Mouse (Mus musculus): ENCODE results near the gene Ankrd33. TPM values are rescaled to one million over a fixed set of nuclear protein-coding genes. Genes with fewer than 3 reads are reported as not detected.
"Not testable (repeated sequence)": the region's sequence is repeated elsewhere in the genome, so short reads cannot be mapped to it uniquely, and the experiment has no call there.

Gene Ankrd33
- total RNA-seq, 2 experiments from 2014 or later = not detected

GRCm38 (mm10) chr15:101084499-101084898, 31.1 kb upstream of the Ankrd33 start:
- no peak for DNase-seq
- intact Hi-C loops (cut with DNase I) = no loop called here

- no peak for DNase-seq
- intact Hi-C loops (cut with DNase I) = no loop called here
Observed at GRCm38 (mm10) chr15:101086451-101086850, 29.1 kb upstream of the Ankrd33 start.

GRCm38 (mm10) chr15:101086956-101087355, 28.6 kb upstream of the Ankrd33 start:
- no peak for DNase-seq
- intact Hi-C loops (cut with DNase I) = no loop called here

- DNase-seq = no peak
- intact Hi-C loops (cut with DNase I) = no loop called here
Observed at GRCm38 (mm10) chr15:101088291-101088690, 27.3 kb upstream of the Ankrd33 start.

GRCm38 (mm10) chr15:101091551-101091950, 24.0 kb upstream of the Ankrd33 start:
- DNase-seq = no peak
- intact Hi-C loops (cut with DNase I) = no loop called here

- DNase-seq = no peak
Observed at GRCm38 (mm10) chr15:101092121-101092828, 23.3 kb upstream of the Ankrd33 start.

GRCm38 (mm10) chr15:101092829-101093648, 22.5 kb upstream of the Ankrd33 start:
- DNase-seq = no peak
- intact Hi-C loops (cut with DNase I) = no loop called here

More at GRCm38 (mm10) chr15:101092121-101092828, 23.3 kb upstream of the Ankrd33 start:
- intact Hi-C loops (cut with DNase I) = no loop called here

- intact Hi-C loops (cut with DNase I) = no loop called here
- no peak for DNase-seq
Observed at GRCm38 (mm10) chr15:101093988-101094387, 21.6 kb upstream of the Ankrd33 start.

GRCm38 (mm10) chr15:101094979-101095378, 20.6 kb upstream of the Ankrd33 start:
- intact Hi-C loops (cut with DNase I) = no loop called here
- DNase-seq = no peak

- intact Hi-C loops (cut with DNase I) = no loop called here
- no peak for DNase-seq
Observed at GRCm38 (mm10) chr15:101095392-101095791, 20.2 kb upstream of the Ankrd33 start.

- intact Hi-C loops (cut with DNase I) = no loop called here
- DNase-seq = no peak
Observed at GRCm38 (mm10) chr15:101097985-101098651, 17.4 kb upstream of the Ankrd33 start.

- no peak for DNase-seq
- intact Hi-C loops (cut with DNase I) = no loop called here
Observed at GRCm38 (mm10) chr15:101100996-101101395, 14.6 kb upstream of the Ankrd33 start.

GRCm38 (mm10) chr15:101103605-101104304, 11.8 kb upstream of the Ankrd33 start:
- intact Hi-C loops (cut with DNase I) = no loop called here
- no peak for DNase-seq

- DNase-seq = peak; percentile 84 to 90
- intact Hi-C loops (cut with DNase I) = loop anchor here (5.0 kb wide), 1 partner anchor 58 kb away; the partner anchor contains the start of gene Gm47841
Observed at GRCm38 (mm10) chr15:101105496-101105994, 10.0 kb upstream of the Ankrd33 start.

- intact Hi-C loops (cut with DNase I) = loop anchor here (5.0 kb wide), 1 partner anchor 59 kb away; the partner anchor contains the start of gene Gm47841
Observed at GRCm38 (mm10) chr15:101106011-101106410, 9.5 kb upstream of the Ankrd33 start.

GRCm38 (mm10) chr15:101107906-101108671, 7.5 kb upstream of the Ankrd33 start:
- no peak for DNase-seq
- intact Hi-C loops (cut with DNase I) = loop anchor here (5.0 kb wide), 1 partner anchor 61 kb away; the partner anchor contains the start of gene Gm47841

More at GRCm38 (mm10) chr15:101106011-101106410, 9.5 kb upstream of the Ankrd33 start:
- no peak for DNase-seq

GRCm38 (mm10) chr15:101113176-101113575, 2.4 kb upstream of the Ankrd33 start:
- peak in 1 of 2 experiments; percentile 49 for DNase-seq
- intact Hi-C loops (cut with DNase I) = loop anchor here (5.0 to 10.0 kb wide), 2 partner anchors 84 to 358 kb away; no protein-coding TSS in a partner anchor

- DNase-seq = not testable (repeated sequence)
- intact Hi-C loops (cut with DNase I) = loop anchor here (5.0 to 10.0 kb wide), 2 partner anchors 84 to 359 kb away; no protein-coding TSS in a partner anchor
Observed at GRCm38 (mm10) chr15:101113778-101114177, 1.8 kb upstream of the Ankrd33 start.
